Mouse (Mus musculus) naive thymus-derived CD4-positive, alpha-beta T cell, adult 2 months (primary cell): ENCODE data around the gene Zswim5.
"Not testable (repeated sequence)": the region's sequence is repeated elsewhere in the genome, so short reads cannot be mapped to it uniquely, and the experiment has no call there.

Experiments
- DNase-seq: peaks from one replicate; pipeline ENCODE4 v3.0.0-alpha.2; 2011; ENCODE audit warnings: low read depth

Zswim5 gene

GRCm38 (mm10) chr4:116876995-116877728 lies at the start of gene Zswim5:
Gene Zswim5 (plus strand): TSS chr4:116877376.
- peak; percentile 57 for DNase-seq

GRCm38 (mm10) chr4:116827819-116828218 lies 49.4 kb upstream of the Zswim5 start:
- peak; percentile 86 for DNase-seq

GRCm38 (mm10) chr4:116829364-116830069 lies 47.7 kb upstream of the Zswim5 start:
- DNase-seq = no peak

GRCm38 (mm10) chr4:116830070-116830368 lies 47.2 kb upstream of the Zswim5 start:
- no peak for DNase-seq

GRCm38 (mm10) chr4:116838999-116839398 lies 38.2 kb upstream of the Zswim5 start:
- no peak for DNase-seq

GRCm38 (mm10) chr4:116840096-116840495 lies 37.1 kb upstream of the Zswim5 start:
- DNase-seq = not testable (repeated sequence)

GRCm38 (mm10) chr4:116840841-116841240 lies 36.3 kb upstream of the Zswim5 start:
- no peak for DNase-seq

GRCm38 (mm10) chr4:116844324-116844723 lies 32.9 kb upstream of the Zswim5 start:
- DNase-seq = no peak

- no peak for DNase-seq
These were observed 27.3 kb upstream of the Zswim5 start for GRCm38 (mm10) chr4:116849901-116850300.

- DNase-seq = no peak
These were observed 22.9 kb upstream of the Zswim5 start for GRCm38 (mm10) chr4:116854286-116854685.

GRCm38 (mm10) chr4:116857203-116857602 lies 20.0 kb upstream of the Zswim5 start:
- no peak for DNase-seq

GRCm38 (mm10) chr4:116859711-116860110 lies 17.5 kb upstream of the Zswim5 start:
- DNase-seq = no peak

GRCm38 (mm10) chr4:116862023-116862422 lies 15.2 kb upstream of the Zswim5 start:
- no peak for DNase-seq

GRCm38 (mm10) chr4:116869898-116870297 lies 7.3 kb upstream of the Zswim5 start:
- DNase-seq = no peak

GRCm38 (mm10) chr4:116874595-116874994 lies 2.6 kb upstream of the Zswim5 start:
- DNase-seq = no peak

- DNase-seq = peak; percentile 45
These were observed 564 bp upstream of the Zswim5 start for GRCm38 (mm10) chr4:116876630-116876994.

- peak; percentile 35 for DNase-seq
These were observed 649 bp downstream of the Zswim5 start for GRCm38 (mm10) chr4:116877729-116878321.

- no peak for DNase-seq
These were observed 1.3 kb downstream of the Zswim5 start for GRCm38 (mm10) chr4:116878491-116878890.

- DNase-seq = no peak
These were observed 5.5 kb downstream of the Zswim5 start for GRCm38 (mm10) chr4:116882679-116883078.

- DNase-seq = no peak
These were observed 17.3 kb downstream of the Zswim5 start for GRCm38 (mm10) chr4:116894200-116895080.

GRCm38 (mm10) chr4:116910489-116911181 lies 33.5 kb downstream of the Zswim5 start:
- no peak for DNase-seq

GRCm38 (mm10) chr4:116911202-116911601 lies 34.0 kb downstream of the Zswim5 start:
- DNase-seq = no peak
